Mouse (Mus musculus) kidney, adult 2 months (tissue): ENCODE results near the gene Aig1. TPM values are rescaled to one million over a fixed set of nuclear protein-coding genes. Genes with fewer than 3 reads are reported as not detected.
A peak's percentile ranks its signal among the peaks of the same experiment; 100 is the strongest.

Experiments
- DNase-seq: peaks from one replicate; pipeline ENCODE4 v3.0.0; 2021
- H3K27ac ChIP-seq: fragments of 200-500 bp; 2 replicates; pipeline ENCODE4 v1.5.1; 2012; ENCODE audit warnings: low read depth, low read length, control low read depth, inconsistent platforms; ENCODE audit not compliant: insufficient read depth
- H3K27me3 ChIP-seq: fragments of 200-500 bp; replicated peaks from 2 replicates; pipeline ENCODE4 v1.6.1; 2012; ENCODE audit warnings: mild to moderate bottlenecking, moderate library complexity, low read length, inconsistent platforms; ENCODE audit not compliant: control insufficient read depth, insufficient read depth
- H3K36me3 ChIP-seq: fragments of 200-500 bp; 2 replicates; pipeline ENCODE4 v1.6.1; 2012; ENCODE audit warnings: mild to moderate bottlenecking, moderate library complexity, low read length, inconsistent platforms; ENCODE audit not compliant: control insufficient read depth, insufficient read depth
- H3K4me1 ChIP-seq: fragments of 200-500 bp; 2 replicates; pipeline ENCODE4 v1.6.1; 2011; ENCODE audit warnings: low read length; ENCODE audit not compliant: control insufficient read depth, insufficient read depth
- H3K4me3 ChIP-seq: fragments of 200-500 bp; 2 replicates; pipeline ENCODE4 v1.5.1; 2011; ENCODE audit warnings: mild to moderate bottlenecking, low read depth, low read length, control low read depth; ENCODE audit not compliant: insufficient read depth
- CTCF ChIP-seq: fragments of 200-500 bp; conservative IDR thresholded peaks from 2 replicates; pipeline ENCODE4 v1.5.1; 2011; ENCODE audit warnings: low read depth, mild to moderate bottlenecking, control low read depth, low read length, moderate library complexity, mixed read lengths; ENCODE audit not compliant: insufficient read depth, insufficient read length
- POLR2A ChIP-seq: fragments of 200-500 bp; IDR thresholded peaks from one replicate; pipeline ENCODE4 v1.6.1; 2011; ENCODE audit warnings: low read depth, low read length, control low read depth
- WGBS: fragments of 180-500 bp; shearing (Covaris S2); methylation state at CpG from one replicate; pipeline ENCODE4 v1.1.7; 2018; 5-methylcytosine and 5-hydroxymethylcytosine counted together
- polyA plus RNA-seq: library from polyadenylated mRNA; depleted of rRNA; stranded (reverse); fragments of >200 nt; gene quantifications from 2 replicates; pipeline ENCODE4 v1.2.3, GENCODE M21; 2012

Gene Aig1
- polyA plus RNA-seq, 1 experiment: 68.4 TPM

GRCm38 (mm10) chr10:13688386-13689120 lies 180.2 kb downstream of the Aig1 start:
- no peak for TF ChIP-seq CTCF
- TF ChIP-seq POLR2A: no peak
- peak; percentile 74 for DNase-seq
- peak overlapping the region; percentile 73 for H3K27ac ChIP-seq

GRCm38 (mm10) chr10:13687182-13687810 lies 181.5 kb downstream of the Aig1 start:
- TF ChIP-seq CTCF (no peak), POLR2A (no peak)
- Histone ChIP-seq H3K36me3 (no peaks in the 10 kb centered on the region), H3K27ac (no peak overlapping the region), H3K4me3 (no peak overlapping the region), H3K4me1 (peaks cover 12% of the 10 kb centered on the region), H3K27me3 (no peaks in the 10 kb centered on the region)
- WGBS: 90% methylated on average over 8 of the region's 8 CpGs
- DNase-seq: no peak

More at GRCm38 (mm10) chr10:13688386-13689120, 180.2 kb downstream of the Aig1 start:
- Histone ChIP-seq H3K27me3 (no peaks in the 10 kb centered on the region), H3K36me3 (no peaks in the 10 kb centered on the region), H3K4me1 (peaks cover 12% of the 10 kb centered on the region), H3K4me3 (peak overlapping the region; percentile 9; the same call in 1 of the 2 replicates)
- 25% methylated on average over 15 of the region's 15 CpGs for WGBS

GRCm38 (mm10) chr10:13686127-13686526 lies 182.7 kb downstream of the Aig1 start:
- H3K27ac ChIP-seq: no peak overlapping the region
- TF ChIP-seq CTCF (no peak), POLR2A (no peak)
- DNase-seq: peak; percentile 57
- no peaks in the 10 kb centered on the region for H3K36me3 ChIP-seq
- no peaks in the 10 kb centered on the region for H3K27me3 ChIP-seq
- H3K4me3 ChIP-seq: no peak overlapping the region
- 64% methylated on average over 5 of the region's 5 CpGs for WGBS
- H3K4me1 ChIP-seq: peaks cover 12% of the 10 kb centered on the region

GRCm38 (mm10) chr10:13685366-13685765 lies 183.4 kb downstream of the Aig1 start:
- no peak for DNase-seq
- 89% methylated on average over 8 of the region's 8 CpGs for WGBS
- Histone ChIP-seq H3K27ac (no peak overlapping the region), H3K4me3 (no peak overlapping the region), H3K36me3 (no peaks in the 10 kb centered on the region), H3K27me3 (no peaks in the 10 kb centered on the region), H3K4me1 (peaks cover 12% of the 10 kb centered on the region)
- TF ChIP-seq CTCF: no peak
- TF ChIP-seq POLR2A: no peak

GRCm38 (mm10) chr10:13684452-13684851 lies 184.3 kb downstream of the Aig1 start:
- TF ChIP-seq POLR2A: no peak
- TF ChIP-seq CTCF: no peak

GRCm38 (mm10) chr10:13682565-13682964 lies 186.2 kb downstream of the Aig1 start:
- peak; percentile 22 for DNase-seq
- no peaks in the 10 kb centered on the region for H3K4me1 ChIP-seq
- H3K27me3 ChIP-seq: no peaks in the 10 kb centered on the region
- 72% methylated on average over 3 of the region's 3 CpGs for WGBS
- H3K27ac ChIP-seq: no peak overlapping the region
- H3K36me3 ChIP-seq: no peaks in the 10 kb centered on the region
- no peak for TF ChIP-seq POLR2A
- TF ChIP-seq CTCF: peak; percentile 49; the same call in 1 of the 2 replicates
- H3K4me3 ChIP-seq: no peak overlapping the region

More at GRCm38 (mm10) chr10:13684452-13684851, 184.3 kb downstream of the Aig1 start:
- no peak for DNase-seq
- no peaks in the 10 kb centered on the region for H3K36me3 ChIP-seq
- H3K27ac ChIP-seq: no peak overlapping the region
- H3K4me1 ChIP-seq: peaks cover 12% of the 10 kb centered on the region
- H3K4me3 ChIP-seq: no peak overlapping the region
- H3K27me3 ChIP-seq: no peaks in the 10 kb centered on the region

GRCm38 (mm10) chr10:13677440-13677839 lies 191.3 kb downstream of the Aig1 start:
- Histone ChIP-seq H3K36me3 (no peaks in the 10 kb centered on the region), H3K27ac (no peak overlapping the region), H3K4me3 (no peak overlapping the region), H3K4me1 (no peaks in the 10 kb centered on the region), H3K27me3 (no peaks in the 10 kb centered on the region)
- TF ChIP-seq CTCF: no peak
- TF ChIP-seq POLR2A: no peak
- DNase-seq: no peak
- 94% methylated on average over 2 of the region's 2 CpGs for WGBS
